Mouse (Mus musculus) lung, postnatal 0 days (tissue): ENCODE data around the gene Fastkd5. TPM values are rescaled to one million over a fixed set of nuclear protein-coding genes. Genes with fewer than 3 reads are reported as not detected.

Experiments
- ATAC-seq: fragments of 200-750 bp; cut with Nextera tagmentation; 2 replicates; pipeline ENCODE4 v1.8.0; 2017; ENCODE audit warnings: moderate library complexity
- DNase-seq: peaks from one replicate; pipeline ENCODE4 v3.0.0-alpha.2; 2016; ENCODE audit warnings: low spot score
- H3K27ac ChIP-seq: fragments of 300-500 bp; sonication (generic); 2 replicates; pipeline ENCODE4 v1.5.1; 2014; ENCODE audit warnings: antibody characterized with exemption, mild to moderate bottlenecking, low read length, mixed read lengths
- H3K27me3 ChIP-seq: fragments of 300-500 bp; sonication (generic); replicated peaks from 2 replicates; pipeline ENCODE4 v1.6.1; 2014; ENCODE audit warnings: low read length, mixed read lengths; ENCODE audit not compliant: insufficient read depth
- H3K36me3 ChIP-seq: fragments of 300-500 bp; sonication (generic); 2 replicates; pipeline ENCODE4 v1.6.1; 2014; ENCODE audit warnings: low read length, mixed read lengths; ENCODE audit not compliant: insufficient read depth
- H3K4me1 ChIP-seq: fragments of 300-500 bp; sonication (generic); 2 replicates; pipeline ENCODE4 v1.6.1; 2014; ENCODE audit warnings: antibody characterized with exemption, low read depth, low read length, mixed read lengths; ENCODE audit not compliant: insufficient read depth
- H3K4me2 ChIP-seq: fragments of 300-500 bp; sonication (generic); replicated peaks from 2 replicates; pipeline ENCODE4 v1.6.1; 2014; ENCODE audit warnings: low read depth, mild to moderate bottlenecking, low read length, moderate library complexity, mixed read lengths
- H3K4me3 ChIP-seq: fragments of 300-500 bp; sonication (generic); 2 replicates; pipeline ENCODE4 v1.5.1; 2014; ENCODE audit warnings: low read depth, low read length
- H3K9ac ChIP-seq: fragments of 300-500 bp; sonication (generic); replicated peaks from 2 replicates; pipeline ENCODE4 v1.6.1; 2014; ENCODE audit warnings: low read depth, mild to moderate bottlenecking
- H3K9me3 ChIP-seq: fragments of 300-500 bp; sonication (generic); 2 replicates; pipeline ENCODE4 v1.6.1; 2016; ENCODE audit warnings: low read length, mixed read lengths
- CTCF ChIP-seq: IDR thresholded peaks from 2 replicates; pipeline ENCODE4 v1.5.1; 2016; ENCODE audit warnings: antibody characterized with exemption, mild to moderate bottlenecking
- EP300 ChIP-seq: IDR thresholded peaks from 2 replicates; pipeline ENCODE4 v1.6.1; 2016; ENCODE audit warnings: antibody characterized with exemption, mild to moderate bottlenecking, control low read depth
- WGBS: fragments of 180-500 bp; shearing (Covaris S2); extraction: QIAGEN DNeasy Blood & Tissue Kit; methylation state at CpG from one replicate; pipeline ENCODE4 v1.1.7; 2014; 5-methylcytosine and 5-hydroxymethylcytosine counted together
- polyA plus RNA-seq: library from polyadenylated mRNA; unstranded; fragments of >200 nt; fragmentation: Nextera tagmentation; extraction: Ambion mirVana; gene quantifications from 2 replicates; pipeline ENCODE4 v1.2.1, GENCODE M21; 2015

Gene Fastkd5
- polyA plus RNA-seq, 1 experiment from 2014 or later: 4.8 TPM

DNA sequence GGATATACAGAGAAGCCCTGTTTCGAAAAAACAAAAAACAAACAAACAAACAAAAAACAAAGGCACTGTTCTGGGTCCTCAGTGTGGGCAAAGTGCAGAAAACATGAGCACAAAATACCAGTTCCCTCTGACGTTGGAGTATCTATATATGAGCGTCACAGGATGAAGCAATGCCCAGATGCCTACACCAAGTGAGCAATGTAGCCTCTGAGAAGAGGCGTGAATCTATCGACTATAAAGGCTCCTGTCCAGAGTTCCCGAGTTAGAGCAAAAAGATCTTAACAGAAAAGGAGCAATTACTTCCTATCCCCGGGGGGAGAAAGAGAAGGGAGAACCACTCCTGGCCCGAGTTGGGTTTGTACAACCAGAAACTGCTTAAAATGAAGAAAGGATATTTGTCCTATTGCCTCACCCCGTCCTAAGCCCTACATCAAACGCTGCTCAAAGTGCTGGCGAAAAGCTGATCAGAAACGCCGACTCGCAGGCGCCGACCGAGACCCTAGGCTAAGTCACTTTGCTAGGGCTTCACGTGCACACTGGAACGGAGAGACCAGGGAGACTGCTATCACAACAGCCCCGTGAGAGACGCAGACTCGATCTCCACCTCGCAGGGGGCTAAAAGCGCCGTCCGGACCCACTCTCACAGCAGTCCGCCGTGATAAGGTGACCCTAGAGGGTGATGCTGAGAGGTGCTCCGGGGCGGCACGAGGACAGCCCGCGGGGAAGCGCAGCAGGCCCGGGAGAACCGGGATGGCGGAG lies 568 bp downstream of the Fastkd5 start:
- no peaks in the 10 kb centered on the region for H3K9me3 ChIP-seq
- peak overlapping the region; percentile 64 for H3K27ac ChIP-seq
- H3K4me2 ChIP-seq: peak overlapping the region; percentile 77
- TF ChIP-seq CTCF (no peak), EP300 (no peak)
- H3K4me3 ChIP-seq: peak overlapping the region; percentile 88
- ATAC-seq (peak; percentile 55), DNase-seq (peak; percentile 49)
- peaks cover 8% of the 10 kb centered on the region; the same call in 1 of the 2 replicates for H3K27me3 ChIP-seq
- H3K36me3 ChIP-seq: no peaks in the 10 kb centered on the region; the same call in 1 of the 2 replicates
- peak overlapping the region; percentile 75 for H3K9ac ChIP-seq
- 2% methylated on average over 36 of the region's 37 CpGs for WGBS
- no peaks in the 10 kb centered on the region; the same call in none of the 2 replicates for H3K4me1 ChIP-seq

DNA sequence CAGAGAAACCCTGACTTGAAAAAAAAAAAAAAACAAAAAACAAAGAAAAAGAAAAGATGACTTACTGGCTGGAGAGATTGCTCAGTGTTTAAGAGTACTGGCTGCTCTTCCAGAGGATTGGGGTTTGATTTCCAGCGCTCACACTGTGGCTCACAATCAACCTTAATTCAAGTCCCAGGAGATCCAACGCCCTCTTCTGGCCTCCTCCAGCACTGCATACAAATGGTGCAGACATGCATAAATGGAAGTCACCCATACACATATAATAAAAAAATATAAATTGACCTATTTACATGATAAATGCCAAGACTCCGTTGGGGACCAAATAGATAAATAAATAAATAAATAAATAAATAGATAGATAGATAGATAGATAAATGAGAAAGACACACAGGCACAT lies 1.4 kb downstream of the Fastkd5 start:
- no peak overlapping the region for H3K9ac ChIP-seq
- H3K9me3 ChIP-seq: no peaks in the 10 kb centered on the region
- no peaks in the 10 kb centered on the region; the same call in none of the 2 replicates for H3K4me1 ChIP-seq
- 0 out of 2 replicates have a peak, but pooled peaks cover under 1% of the 10 kb centered on the region for H3K27me3 ChIP-seq
- ATAC-seq (no peak), DNase-seq (no peak)
- H3K36me3 ChIP-seq: no peaks in the 10 kb centered on the region; the same call in 1 of the 2 replicates
- TF ChIP-seq CTCF (peak; percentile 23; the same call in 1 of the 2 replicates), EP300 (no peak)
- 0 out of 2 replicates have a peak overlapping the region, but pooled peaks have one; percentile 88 for H3K4me3 ChIP-seq
- peak overlapping the region; percentile 77; the same call in 1 of the 2 replicates for H3K4me2 ChIP-seq
- WGBS: 62% methylated on average over 3 of the region's 3 CpGs
- H3K27ac ChIP-seq: no peak overlapping the region

DNA sequence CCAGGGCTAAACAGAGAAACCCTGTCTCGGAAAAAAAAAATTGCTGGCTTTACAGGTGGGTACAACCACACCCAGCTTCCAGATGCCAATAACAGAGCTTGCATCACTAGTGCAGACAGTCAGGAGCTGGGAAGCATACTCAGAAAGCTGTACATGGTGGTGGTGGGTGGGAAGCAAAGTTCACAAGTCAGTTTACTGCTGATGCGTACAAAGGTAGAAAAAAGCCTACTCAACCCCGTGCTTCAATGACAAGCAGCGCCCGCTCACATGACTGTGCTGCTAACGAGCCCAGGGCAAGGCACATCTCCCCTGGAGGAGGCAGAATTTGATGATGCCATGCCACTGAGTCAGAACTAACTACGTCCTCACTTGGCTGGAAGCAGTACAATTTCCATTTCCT lies 10.9 kb downstream of the Fastkd5 start:
- Histone ChIP-seq H3K27ac (no peak overlapping the region), H3K4me1 (no peaks in the 10 kb centered on the region), H3K9ac (no peak overlapping the region), H3K9me3 (no peaks in the 10 kb centered on the region), H3K4me3 (no peak overlapping the region), H3K27me3 (no peaks in the 10 kb centered on the region), H3K4me2 (no peak overlapping the region), H3K36me3 (peaks cover 8% of the 10 kb centered on the region)
- TF ChIP-seq CTCF (no peak), EP300 (no peak)
- DNase-seq (no peak), ATAC-seq (no peak)
- WGBS: 91% methylated on average over 7 of the region's 7 CpGs

DNA sequence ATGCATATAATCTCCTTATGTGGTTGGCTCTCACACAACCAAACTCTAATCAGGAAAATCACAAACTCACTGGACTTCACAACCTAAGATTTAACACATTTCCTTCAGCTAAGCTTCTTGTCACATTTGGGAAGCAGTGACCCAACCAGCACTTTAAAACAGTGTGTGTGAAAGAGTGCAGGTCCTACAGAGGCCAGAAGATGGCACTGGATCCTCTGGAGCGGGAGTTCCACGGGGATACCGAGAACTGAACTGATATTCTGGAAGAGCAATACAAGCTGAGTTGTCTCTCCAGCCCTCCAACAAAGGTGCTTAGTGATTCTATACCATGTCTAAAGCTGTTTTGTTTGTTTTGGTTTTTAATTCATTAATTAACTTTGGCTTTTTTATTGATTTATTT lies 16.7 kb downstream of the Fastkd5 start:
- DNase-seq (no peak), ATAC-seq (no peak)
- no peak overlapping the region for H3K4me3 ChIP-seq
- H3K4me1 ChIP-seq: no peaks in the 10 kb centered on the region
- no peak for TF ChIP-seq EP300
- peak; percentile 62 for TF ChIP-seq CTCF
- H3K9ac ChIP-seq: no peak overlapping the region
- H3K4me2 ChIP-seq: no peak overlapping the region
- peaks cover 8% of the 10 kb centered on the region; the same call in 1 of the 2 replicates for H3K36me3 ChIP-seq
- no peaks in the 10 kb centered on the region for H3K27me3 ChIP-seq
- WGBS: 45% methylated on average over 3 of the region's 3 CpGs
- no peak overlapping the region for H3K27ac ChIP-seq
- no peaks in the 10 kb centered on the region for H3K9me3 ChIP-seq

DNA sequence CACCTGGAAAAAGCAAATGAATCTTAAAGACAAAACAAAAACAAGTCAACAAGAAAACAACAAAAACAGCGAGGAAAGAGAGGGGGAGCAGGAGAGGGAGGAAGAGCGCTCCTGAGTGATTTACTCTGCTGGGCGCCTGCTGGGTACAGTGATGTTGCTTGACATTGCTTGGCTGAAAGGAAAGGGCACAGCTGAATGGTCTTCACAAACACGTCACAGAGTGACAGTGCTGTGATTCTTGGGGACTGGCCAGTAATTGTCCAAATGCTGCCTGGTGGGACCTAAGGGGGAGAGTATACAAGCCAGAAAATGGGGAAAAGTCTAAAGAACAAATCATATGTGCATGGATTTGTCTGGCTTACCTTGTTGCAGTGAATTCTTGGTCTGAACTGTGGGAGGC lies 27.6 kb downstream of the Fastkd5 start:
- Histone ChIP-seq H3K4me3 (no peak overlapping the region), H3K27ac (no peak overlapping the region), H3K4me2 (no peak overlapping the region), H3K4me1 (no peaks in the 10 kb centered on the region), H3K27me3 (no peaks in the 10 kb centered on the region), H3K9me3 (no peaks in the 10 kb centered on the region), H3K36me3 (peaks cover 5% of the 10 kb centered on the region; the same call in 1 of the 2 replicates), H3K9ac (no peak overlapping the region)
- ATAC-seq: peak; percentile 77
- WGBS: 61% methylated on average over 4 of the region's 4 CpGs
- DNase-seq: peak; percentile 78
- TF ChIP-seq EP300 (no peak), CTCF (0 out of 2 replicates have a peak, but pooled peaks have one; percentile 12)

DNA sequence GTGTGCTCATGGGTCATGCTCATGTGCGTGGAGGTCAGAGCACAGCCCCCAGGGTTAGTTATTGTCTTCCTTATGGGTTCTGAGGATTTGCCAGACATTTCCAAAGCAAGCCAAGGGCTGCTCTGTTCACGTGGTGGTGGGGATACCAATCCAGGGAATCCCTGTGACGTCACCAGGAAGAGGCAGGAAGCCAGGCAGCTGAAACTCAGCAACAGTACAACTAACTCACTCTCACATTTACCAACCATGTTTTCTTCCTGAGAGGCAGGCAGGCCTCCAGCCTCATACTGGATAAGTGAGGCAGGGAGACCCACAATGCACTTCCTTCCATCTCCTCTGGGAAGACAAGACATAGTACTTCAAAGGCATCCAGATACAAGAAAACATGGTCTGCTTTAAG lies 31.4 kb downstream of the Fastkd5 start:
- ATAC-seq (no peak), DNase-seq (no peak)
- 64% methylated on average over 3 of the region's 3 CpGs for WGBS
- H3K4me1 ChIP-seq: no peaks in the 10 kb centered on the region
- H3K4me3 ChIP-seq: no peak overlapping the region
- H3K27me3 ChIP-seq: no peaks in the 10 kb centered on the region
- H3K27ac ChIP-seq: no peak overlapping the region
- no peak overlapping the region for H3K4me2 ChIP-seq
- no peak for TF ChIP-seq CTCF
- H3K36me3 ChIP-seq: peaks cover 8% of the 10 kb centered on the region
- H3K9ac ChIP-seq: no peak overlapping the region
- no peaks in the 10 kb centered on the region for H3K9me3 ChIP-seq
